Mouse (Mus musculus) heart, embryonic 11.5 days (tissue): Measurements from ENCODE around the gene Prpsap1. TPM values are rescaled to one million over a fixed set of nuclear protein-coding genes. Genes with fewer than 3 reads are reported as not detected.

Experiments
- ATAC-seq: fragments of 200-750 bp; cut with Nextera tagmentation; replicated peaks from 2 replicates; pipeline ENCODE4 v1.8.0; 2017; ENCODE audit warnings: moderate library complexity; ENCODE audit not compliant: insufficient number of reproducible peaks, low FRiP score, low TSS enrichment
- H3K27ac ChIP-seq: fragments of 300-500 bp; sonication (generic); 2 replicates; pipeline ENCODE4 v1.5.1; 2014; ENCODE audit warnings: mild to moderate bottlenecking, low read depth, low read length
- H3K27me3 ChIP-seq: fragments of 300-500 bp; sonication (generic); 2 replicates; pipeline ENCODE4 v1.6.1; 2014; ENCODE audit warnings: mild to moderate bottlenecking, low read length, mixed read lengths; ENCODE audit not compliant: control insufficient read depth, insufficient read depth
- H3K36me3 ChIP-seq: fragments of 300-500 bp; sonication (generic); 2 replicates; pipeline ENCODE4 v1.6.1; 2014; ENCODE audit warnings: mild to moderate bottlenecking, low read length, moderate library complexity, mixed read lengths; ENCODE audit not compliant: control insufficient read depth, insufficient read depth
- H3K4me1 ChIP-seq: fragments of 300-500 bp; sonication (generic); 2 replicates; pipeline ENCODE4 v1.6.1; 2014; ENCODE audit warnings: low read length; ENCODE audit not compliant: control insufficient read depth, insufficient read depth
- H3K4me2 ChIP-seq: fragments of 300-500 bp; sonication (generic); 2 replicates; pipeline ENCODE4 v1.6.1; 2014; ENCODE audit warnings: mild to moderate bottlenecking, moderate library complexity
- H3K4me3 ChIP-seq: fragments of 300-500 bp; sonication (generic); 2 replicates; pipeline ENCODE4 v1.5.1; 2014; ENCODE audit warnings: low read depth, low read length
- H3K9ac ChIP-seq: fragments of 300-500 bp; sonication (generic); 2 replicates; pipeline ENCODE4 v1.6.1; 2014; ENCODE audit warnings: mild to moderate bottlenecking, low read depth, low read length, moderate library complexity
- H3K9me3 ChIP-seq: fragments of 300-500 bp; sonication (generic); replicated peaks from 2 replicates; pipeline ENCODE4 v1.6.1; 2016; ENCODE audit warnings: low read length; ENCODE audit not compliant: control insufficient read depth
- WGBS: fragments of 180-500 bp; shearing (Covaris S2); extraction: QIAGEN DNeasy Blood & Tissue Kit; methylation state at CpG from one replicate; pipeline ENCODE4 v1.1.7; 2014; ENCODE audit not compliant: insufficient replicate concordance; 5-methylcytosine and 5-hydroxymethylcytosine counted together
- polyA plus RNA-seq: library from polyadenylated mRNA; unstranded; fragments of >200 nt; fragmentation: Nextera tagmentation; extraction: Ambion mirVana; gene quantifications from 2 replicates; pipeline ENCODE4 v1.2.1, GENCODE M21; 2014

Gene Prpsap1
- polyA plus RNA-seq, 1 experiment from 2014 or later, result 101 TPM

- Histone ChIP-seq H3K27me3 (no peaks in the 10 kb centered on the region), H3K9me3 (no peaks in the 10 kb centered on the region), H3K4me2 (no peak overlapping the region), H3K36me3 (peaks cover 7% of the 10 kb centered on the region; the same call in 1 of the 2 replicates), H3K4me3 (no peak overlapping the region), H3K4me1 (peaks cover 27% of the 10 kb centered on the region), H3K27ac (0 out of 2 replicates have a peak overlapping the region, but pooled peaks have one; percentile 41), H3K9ac (no peak overlapping the region)
- WGBS, result 71% methylated on average over 7 of the region's 7 CpGs
- ATAC-seq, result no peak
Measured at GRCm38 (mm10) chr11:116440408-116441068, 53.5 kb downstream of the Prpsap1 start.

DNA sequence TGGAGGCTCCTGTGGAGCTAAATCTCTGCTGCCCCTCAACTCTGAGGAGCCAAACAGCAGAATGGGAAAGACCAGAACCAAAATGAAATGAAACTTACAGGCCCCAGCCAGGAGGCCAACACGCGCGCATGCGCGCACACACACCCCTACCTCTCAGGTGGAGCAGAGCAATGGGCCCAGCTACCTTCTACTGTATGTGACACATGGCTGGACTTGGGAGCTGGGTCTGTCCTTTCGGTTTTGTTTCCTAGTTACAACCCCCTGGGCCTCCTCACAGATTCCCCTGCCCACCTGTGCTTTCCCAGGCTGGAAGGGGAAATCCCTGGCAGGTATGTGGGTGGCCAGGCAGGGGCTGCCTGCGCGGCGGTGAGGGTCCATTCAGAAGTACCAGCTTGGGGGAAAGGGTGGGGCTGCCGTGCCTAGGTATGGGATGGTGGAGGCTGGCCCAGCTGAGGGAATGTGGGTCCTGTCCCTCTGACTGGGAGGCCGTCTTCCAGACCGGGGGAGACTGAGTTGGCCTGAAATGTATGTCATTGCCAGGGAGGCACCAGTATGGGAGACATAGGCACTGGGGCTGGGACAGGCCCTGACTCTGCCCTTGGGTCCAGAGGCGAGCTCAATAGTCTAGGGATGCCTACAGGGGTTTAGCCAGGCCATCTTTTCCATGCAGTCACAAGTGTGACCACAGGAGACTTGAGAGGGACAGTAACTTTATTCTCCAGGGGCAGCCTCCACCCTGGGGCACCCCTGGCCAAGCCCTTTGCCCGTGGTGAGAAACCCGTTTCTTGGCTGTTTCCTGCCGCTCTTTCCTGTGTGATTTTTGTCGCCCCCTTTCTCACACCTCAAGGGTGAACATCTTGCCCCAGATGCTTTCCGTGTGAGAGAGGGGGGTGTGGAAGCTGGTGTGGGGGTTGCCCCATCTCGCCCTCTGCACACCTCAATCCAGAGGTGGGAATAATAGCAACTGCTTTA is 54.4 kb downstream of the Prpsap1 start:
- 82% methylated on average over 19 of the region's 19 CpGs for WGBS
- Histone ChIP-seq H3K27ac (no peak overlapping the region), H3K9ac (no peak overlapping the region), H3K4me2 (no peak overlapping the region), H3K36me3 (peaks cover 7% of the 10 kb centered on the region; the same call in 1 of the 2 replicates), H3K4me1 (peaks cover 33% of the 10 kb centered on the region), H3K9me3 (no peaks in the 10 kb centered on the region), H3K4me3 (no peak overlapping the region), H3K27me3 (no peaks in the 10 kb centered on the region)
- no peak for ATAC-seq

DNA sequence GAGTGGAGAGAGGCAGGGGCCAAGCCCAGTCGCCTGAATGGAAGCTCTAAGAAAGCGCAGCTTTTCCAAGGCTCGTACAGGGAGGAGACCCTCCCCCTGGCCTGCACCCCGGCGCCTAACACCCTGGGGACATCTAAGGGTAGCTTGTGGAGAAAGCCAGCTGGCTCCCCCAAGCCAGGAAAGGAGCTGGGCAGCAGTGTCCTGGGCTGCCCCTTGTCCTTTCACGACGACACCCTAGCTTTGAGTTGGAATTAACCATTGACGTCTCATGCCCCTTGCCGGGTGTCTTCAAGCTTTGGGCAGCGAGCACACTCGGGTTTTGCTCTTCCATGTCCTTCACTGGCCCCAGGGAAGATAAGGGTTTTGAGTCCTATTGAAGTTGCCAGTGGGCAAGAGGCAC is 56.5 kb downstream of the Prpsap1 start:
- Histone ChIP-seq H3K4me1 (peaks cover 33% of the 10 kb centered on the region), H3K27me3 (no peaks in the 10 kb centered on the region), H3K36me3 (peaks cover 7% of the 10 kb centered on the region; the same call in 1 of the 2 replicates), H3K9me3 (no peaks in the 10 kb centered on the region), H3K4me2 (peak overlapping the region; percentile 83), H3K27ac (peak overlapping the region; percentile 74), H3K9ac (no peak overlapping the region), H3K4me3 (no peak overlapping the region)
- 72% methylated on average over 11 of the region's 11 CpGs for WGBS
- ATAC-seq, result no peak

- H3K27ac ChIP-seq, result peak overlapping the region; percentile 74
Measured at GRCm38 (mm10) chr11:116436725-116437331, 57.2 kb downstream of the Prpsap1 start.

DNA sequence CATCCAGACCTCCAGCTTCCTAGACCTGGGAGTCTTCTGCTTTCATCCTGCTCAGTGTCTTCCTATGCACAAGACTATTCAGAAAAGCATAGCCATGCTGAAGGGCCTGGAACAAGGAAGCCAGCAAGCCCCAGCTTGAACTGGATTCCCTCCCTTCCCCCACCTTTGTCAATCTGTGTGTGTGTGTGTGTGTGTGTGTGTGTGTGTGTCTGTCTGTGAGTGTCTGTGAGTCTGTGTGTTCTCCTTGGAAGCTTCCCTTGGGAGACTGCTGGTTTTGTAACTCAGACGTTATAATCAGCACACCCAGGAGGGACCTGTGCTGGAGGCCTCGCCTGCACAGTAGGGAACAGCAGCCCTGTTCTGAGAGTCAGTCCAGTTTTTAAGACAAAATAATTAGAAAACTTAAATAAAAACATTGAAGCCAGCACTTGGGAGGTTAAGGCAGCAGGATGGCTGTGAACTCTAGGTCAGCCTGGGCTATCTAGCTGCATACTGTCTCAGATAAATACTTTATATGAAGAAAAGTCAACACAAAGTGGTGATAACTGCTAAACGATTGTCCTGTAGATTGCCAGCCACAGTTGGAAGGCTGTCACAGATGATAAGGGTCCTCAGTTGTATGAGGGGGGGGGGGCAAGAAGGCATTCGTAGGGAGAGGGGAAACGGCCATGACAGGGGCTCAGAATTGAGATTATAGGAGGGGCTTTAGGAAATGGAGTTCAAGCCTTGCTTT is 57.8 kb downstream of the Prpsap1 start:
- peak overlapping the region; percentile 68 for H3K9ac ChIP-seq
- H3K27me3 ChIP-seq, result no peaks in the 10 kb centered on the region
- WGBS, result 27% methylated on average over 5 of the region's 5 CpGs
- H3K36me3 ChIP-seq, result peaks cover 7% of the 10 kb centered on the region; the same call in 1 of the 2 replicates
- peak overlapping the region; percentile 23 for H3K4me3 ChIP-seq
- peak overlapping the region; percentile 83 for H3K4me2 ChIP-seq
- ATAC-seq, result no peak
- H3K9me3 ChIP-seq, result no peaks in the 10 kb centered on the region
- peak overlapping the region; percentile 74 for H3K27ac ChIP-seq
- peaks cover 33% of the 10 kb centered on the region for H3K4me1 ChIP-seq

More at GRCm38 (mm10) chr11:116436725-116437331, 57.2 kb downstream of the Prpsap1 start:
- ATAC-seq, result no peak
- peak overlapping the region; percentile 68 for H3K9ac ChIP-seq
- H3K9me3 ChIP-seq, result no peaks in the 10 kb centered on the region
- H3K36me3 ChIP-seq, result peaks cover 7% of the 10 kb centered on the region; the same call in 1 of the 2 replicates
- H3K4me1 ChIP-seq, result peaks cover 33% of the 10 kb centered on the region
- WGBS, result 29% methylated on average over 4 of the region's 4 CpGs
- no peaks in the 10 kb centered on the region for H3K27me3 ChIP-seq
- peak overlapping the region; percentile 83 for H3K4me2 ChIP-seq
- peak overlapping the region; percentile 23 for H3K4me3 ChIP-seq

- Histone ChIP-seq H3K36me3 (peaks cover 7% of the 10 kb centered on the region; the same call in 1 of the 2 replicates), H3K9me3 (no peaks in the 10 kb centered on the region), H3K9ac (peak overlapping the region; percentile 96), H3K27ac (peak overlapping the region; percentile 92), H3K4me1 (peaks cover 36% of the 10 kb centered on the region), H3K4me2 (peak overlapping the region; percentile 83), H3K4me3 (peak overlapping the region; percentile 90), H3K27me3 (no peaks in the 10 kb centered on the region)
- ATAC-seq, result no peak
- WGBS, result 47% methylated on average over 12 of the region's 12 CpGs
Measured at GRCm38 (mm10) chr11:116434967-116435752, 58.8 kb downstream of the Prpsap1 start.

DNA sequence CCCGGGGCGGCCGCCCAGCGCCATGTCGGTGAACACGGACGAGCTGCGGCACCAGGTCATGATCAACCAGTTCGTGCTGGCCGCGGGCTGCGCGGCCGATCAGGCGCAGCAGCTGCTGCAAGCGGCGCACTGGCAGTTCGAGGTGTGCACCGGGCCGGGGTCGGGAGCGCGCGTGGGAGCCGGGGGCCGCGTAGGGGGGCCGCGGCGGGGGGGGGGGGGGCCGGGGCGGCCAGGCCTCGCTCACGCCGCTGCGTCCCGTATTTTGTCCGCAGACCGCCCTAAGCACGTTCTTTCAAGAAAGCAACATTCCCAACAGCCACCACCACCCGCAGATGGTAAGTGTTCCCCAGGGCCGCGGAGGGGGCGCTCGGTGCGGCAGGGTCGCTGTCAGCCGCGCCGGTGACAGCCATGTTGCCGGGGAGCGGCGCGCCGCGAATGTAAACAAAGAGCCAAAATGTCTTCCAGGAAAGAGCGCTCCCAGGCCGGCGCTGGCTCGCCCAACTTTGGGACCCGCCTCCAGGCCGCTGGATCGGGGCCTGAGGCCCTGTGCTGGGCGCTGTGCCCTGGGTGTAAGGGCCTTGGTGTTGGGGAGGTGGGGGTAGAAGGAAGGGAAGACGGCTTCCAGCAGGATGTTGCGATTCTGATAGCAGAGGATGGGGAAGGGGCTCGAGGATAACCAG is 59.6 kb downstream of the Prpsap1 start:
- peaks cover 40% of the 10 kb centered on the region for H3K4me1 ChIP-seq
- peaks cover 5% of the 10 kb centered on the region; the same call in 1 of the 2 replicates for H3K36me3 ChIP-seq
- H3K9ac ChIP-seq, result peak overlapping the region; percentile 96
- no peaks in the 10 kb centered on the region for H3K9me3 ChIP-seq
- WGBS, result 1% methylated on average over 42 of the region's 67 CpGs
- no peak for ATAC-seq
- H3K4me2 ChIP-seq, result peak overlapping the region; percentile 83
- peak overlapping the region; percentile 92 for H3K27ac ChIP-seq
- peak overlapping the region; percentile 90 for H3K4me3 ChIP-seq
- H3K27me3 ChIP-seq, result no peaks in the 10 kb centered on the region
